Mouse (Mus musculus) heart, adult 18-20 months (tissue): ENCODE data around the gene Mrps34. TPM values are rescaled to one million over a fixed set of nuclear protein-coding genes. Genes with fewer than 3 reads are reported as not detected.
A peak's percentile ranks its signal among the peaks of the same experiment; 100 is the strongest.

Experiments
- DNase-seq, 2 experiments: peaks; one replicate each; pipeline ENCODE4 v3.0.0; 2021 to 2022; ENCODE audit warnings: mixed read lengths in 1 of 2
- long read RNA-seq, 2 experiments: library from polyadenylated mRNA; stranded (forward); transcript quantifications; one replicate each; pipeline ENCODE4 v2.0.0; 2021
- total RNA-seq, 2 experiments: library from RNA; stranded (reverse); gene quantifications; 2 replicates each; pipeline ENCODE4 v1.2.3; 2021

Gene Mrps34
- total RNA-seq, result 100 to 1,000 TPM in 1 of 2 experiments, 10 to 100 TPM in 1; 99.9 to 125 TPM
- long read RNA-seq, experiment 1, transcript Mrps34-201 (3 exons, 918 nt), result major isoform, 103 of 115 reads
- long read RNA-seq, experiment 1, transcript Mrps34-202 (2 exons, 899 nt), result minor isoform, 10 of 115 reads
- long read RNA-seq, experiment 1, partial matches to known transcripts, result 0 of 115 reads
- long read RNA-seq, experiment 1, other reads (novel, unspliced or antisense), result 2 of 115 reads
- long read RNA-seq, experiment 2, transcript Mrps34-201 (3 exons, 918 nt), result major isoform, 44 of 44 reads
- long read RNA-seq, experiment 2, partial matches to known transcripts, result 0 of 44 reads
- long read RNA-seq, experiment 2, other reads (novel, unspliced or antisense), result 0 of 44 reads

- DNase-seq, result peak; percentile 89 to 91
These were observed at the start of gene Mrps34, which contains the start of gene Eme2 for GRCm38 (mm10) chr17:24894995-24895547. Mrps34 (plus strand) TSS chr17:24895116. Eme2 (minus strand) TSS chr17:24895087.

- DNase-seq, result no peak
These were observed 47.5 kb upstream of the Mrps34 start for GRCm38 (mm10) chr17:24847386-24847785.

GRCm38 (mm10) chr17:24848600-24849031 lies 46.3 kb upstream of the Mrps34 start:
- DNase-seq, result peak in 1 of 2 experiments; percentile 16

- DNase-seq, result no peak
These were observed 45.2 kb upstream of the Mrps34 start for GRCm38 (mm10) chr17:24849733-24850064.

GRCm38 (mm10) chr17:24850065-24850772 lies 44.7 kb upstream of the Mrps34 start, which contains the start of gene Fahd1:
Fahd1 (minus strand) TSS chr17:24850364.
- peak; percentile 96 to 99 for DNase-seq

GRCm38 (mm10) chr17:24850773-24851127 lies 44.2 kb upstream of the Mrps34 start:
- no peak for DNase-seq

GRCm38 (mm10) chr17:24851381-24852125 lies 43.4 kb upstream of the Mrps34 start:
- peak; percentile 18 to 26 for DNase-seq

- no peak for DNase-seq
These were observed 39.0 kb upstream of the Mrps34 start for GRCm38 (mm10) chr17:24855838-24856464.

GRCm38 (mm10) chr17:24856589-24856988 lies 38.3 kb upstream of the Mrps34 start:
- DNase-seq, result no peak

- no peak for DNase-seq
These were observed 37.0 kb upstream of the Mrps34 start for GRCm38 (mm10) chr17:24857831-24858470.

- no peak for DNase-seq
These were observed 35.9 kb upstream of the Mrps34 start for GRCm38 (mm10) chr17:24858967-24859366.

GRCm38 (mm10) chr17:24860076-24860475 lies 34.8 kb upstream of the Mrps34 start:
- no peak for DNase-seq

GRCm38 (mm10) chr17:24861785-24862184 lies 33.1 kb upstream of the Mrps34 start:
- no peak for DNase-seq

- DNase-seq, result no peak
These were observed 29.1 kb upstream of the Mrps34 start, which contains the start of gene Igfals for GRCm38 (mm10) chr17:24865776-24866175. Igfals (plus strand) TSS chr17:24865997.

GRCm38 (mm10) chr17:24867914-24868313 lies 27.0 kb upstream of the Mrps34 start:
- no peak for DNase-seq

GRCm38 (mm10) chr17:24873695-24874404 lies 21.1 kb upstream of the Mrps34 start:
- no peak for DNase-seq

GRCm38 (mm10) chr17:24874405-24874745 lies 20.5 kb upstream of the Mrps34 start:
- no peak for DNase-seq

GRCm38 (mm10) chr17:24874989-24875388 lies 19.9 kb upstream of the Mrps34 start:
- DNase-seq, result no peak

- peak; percentile 25 to 44 for DNase-seq
These were observed 17.4 kb upstream of the Mrps34 start for GRCm38 (mm10) chr17:24877336-24878116.

GRCm38 (mm10) chr17:24878117-24878397 lies 16.9 kb upstream of the Mrps34 start:
- peak; percentile 79 to 81 for DNase-seq
